In the genomic region with DNA sequence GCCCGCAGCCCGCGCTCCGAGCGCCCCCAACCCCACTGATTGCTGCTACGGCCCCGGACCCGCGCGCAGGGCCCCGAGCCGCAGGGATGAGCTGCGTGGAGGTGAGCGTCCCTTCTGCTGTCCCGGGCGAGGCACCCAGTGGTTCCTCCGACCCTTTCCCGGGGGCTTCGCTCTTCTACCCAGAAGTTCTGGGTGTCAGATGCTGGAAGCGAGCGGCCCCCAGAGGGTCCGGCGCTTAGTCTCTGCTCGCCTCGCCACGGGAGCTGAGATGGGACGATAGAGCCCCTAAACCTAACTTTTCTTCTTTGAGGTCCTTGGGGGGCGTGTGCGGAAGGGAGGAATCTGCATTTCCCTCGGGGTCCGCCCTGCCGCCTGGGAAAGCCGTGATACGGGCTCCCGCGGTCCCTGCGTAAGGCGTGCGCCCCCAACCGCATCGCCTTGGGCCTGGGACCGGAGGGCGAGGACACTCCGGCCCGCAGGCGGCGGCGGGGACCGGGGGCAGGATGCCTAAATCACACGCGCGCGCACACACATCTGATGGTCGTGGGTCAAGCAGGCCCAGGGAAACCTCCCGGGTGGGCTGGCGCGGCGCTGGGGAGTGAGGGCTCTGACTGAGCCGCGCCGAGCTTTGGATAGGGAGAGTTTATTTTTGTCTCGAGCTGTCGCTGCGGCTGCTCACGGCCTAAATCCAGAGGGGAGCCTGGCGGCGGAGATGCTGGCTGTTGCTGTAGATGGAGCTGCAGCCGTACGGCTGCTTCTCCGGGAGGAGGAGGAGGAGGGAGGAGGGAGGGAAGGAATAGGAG, we compare ENCODE assay signal across 8 mouse cellular contexts. TPM values are rescaled to one million over a fixed set of nuclear protein-coding genes. Genes with fewer than 3 reads are reported as not detected.
DNase-seq lines count a peak whose midpoint lies in the region; ATAC-seq and TF ChIP-seq lines count a peak whose summit lies in the region.

No protein-coding gene starts in this region.

- no peaks in the 10 kb centered on the region for H3K36me3 ChIP-seq in ES-E14 (ENCODE audit: control insufficient read depth, insufficient read depth, low read length, poor library complexity, severe bottlenecking)
- no peaks in the 10 kb centered on the region for H3K36me3 ChIP-seq in lung, embryonic 16.5 days (ENCODE audit: control insufficient read depth, insufficient read depth, low read length)

- WGBS in lung, embryonic 16.5 days: under 1% methylated on average over 54 of the region's 70 CpGs

- peak; percentile 34 for ATAC-seq in lung, embryonic 16.5 days (ENCODE audit: low read depth)
- ATAC-seq in granulocyte monocyte progenitor cell, adult 5-6 weeks (replicated peaks; ENCODE audit: poor library complexity, severe bottlenecking): no peak

- peak; percentile 25 for DNase-seq in ES-E14 (ENCODE audit: low read depth, low spot score)
- peak; percentile 71 for DNase-seq in cerebellum, adult 11-12 months
- DNase-seq in forelimb bud, embryonic 11.5 days (ENCODE audit: low read depth, low spot score): peak; percentile 59
- peak; percentile 77 for DNase-seq in heart, postnatal 4 days
- peak; percentile 58 to 67 for DNase-seq in layer of hippocampus, postnatal 10 days (ENCODE audit: low spot score in 2 of 2)
- peak; percentile 86 for DNase-seq in right cerebral cortex, adult 18-20 months

- peak overlapping the region; percentile 72 to 85 for H3K4me3 ChIP-seq in ES-E14 (ENCODE audit: insufficient read depth in 1 of 2, low read depth in 1 of 2, low read length in 2 of 2, poor library complexity in 1 of 2, severe bottlenecking in 1 of 2)
- H3K4me3 ChIP-seq in lung, embryonic 16.5 days (ENCODE audit: low read length): peak overlapping the region; percentile 76

- H3K9ac ChIP-seq in ES-E14 (ENCODE audit: insufficient read depth, low read depth, low read length, poor library complexity, severe bottlenecking): peak overlapping the region; percentile 72
- peak overlapping the region; percentile 83 for H3K9ac ChIP-seq in lung, embryonic 16.5 days (ENCODE audit: low read length)

- no peak overlapping the region for H3K27ac ChIP-seq in ES-E14 (ENCODE audit: insufficient read depth, low read depth, low read length, poor library complexity, severe bottlenecking)
- peak overlapping the region; percentile 93 for H3K27ac ChIP-seq in lung, embryonic 16.5 days (ENCODE audit: low read length)

- H3K4me1 ChIP-seq in ES-E14 (ENCODE audit: control insufficient read depth in 2 of 2, insufficient read depth in 2 of 2, low read length in 2 of 2, poor library complexity in 1 of 2): peaks cover 0 to 5% of the 10 kb centered on the region in 2 experiments; a peak in 1 of 4 replicates
- H3K4me1 ChIP-seq in lung, embryonic 16.5 days (replicated peaks; ENCODE audit: control insufficient read depth, insufficient read depth, low read length): peaks cover 12% of the 10 kb centered on the region; the same call in 1 of the 2 replicates

- peak overlapping the region; percentile 95 for H3K4me2 ChIP-seq in lung, embryonic 16.5 days (ENCODE audit: low read depth, low read length)

- no peaks in the 10 kb centered on the region for H3K27me3 ChIP-seq in lung, embryonic 16.5 days (ENCODE audit: control insufficient read depth, insufficient read depth, low read depth, low read length)

- in situ Hi-C loops in ES-E14 (cut with MboI; ENCODE audit: low sequenced_read_pairs in 2 of 2, unreplicated experiment in 2 of 2): no loop called here

- no peaks in the 10 kb centered on the region for H3K9me3 ChIP-seq in ES-E14 (ENCODE audit: control insufficient read depth, insufficient read depth, low read depth, low read length)
- no peaks in the 10 kb centered on the region for H3K9me3 ChIP-seq in lung, embryonic 16.5 days (ENCODE audit: control insufficient read depth, low read length)

TF ChIP-seq in ES-E14, 5 proteins besides CTCF, POLR2A, EP300 and RAD21:
- no peak for TF ChIP-seq HCFC1 (IDR thresholded peaks at IDR 0.05; ENCODE audit: borderline replicate concordance, insufficient read depth, low read length)
- TF ChIP-seq CHD2 (IDR thresholded peaks at IDR 0.05; ENCODE audit: low read depth, low read length): no peak
- no peak for TF ChIP-seq ZNF384 (IDR thresholded peaks at IDR 0.05; ENCODE audit: low read depth, low read length)
- TF ChIP-seq ZC3H11A (IDR thresholded peaks at IDR 0.05; ENCODE audit: borderline replicate concordance, low read depth, low read length): no peak
- no peak for TF ChIP-seq MAFK (IDR thresholded peaks at IDR 0.05; ENCODE audit: insufficient read depth, low read depth, low read length)

RNA-seq across cellular contexts. Expression of a gene that starts 0.6 kb away (rescaled TPM):
- 4.2 and 5.7 TPM in 2 replicates for total RNA-seq in ES-E14 (2012; rRNA removed)
- 10 to 100 TPM; 76.5 to 84.4 TPM for total RNA-seq in heart, postnatal 4 days (2021)
- total RNA-seq in layer of hippocampus, postnatal 10 days (2021): 10 to 100 TPM; 12.6 to 13.0 TPM
- polyA plus RNA-seq in lung, embryonic 16.5 days (2015; fragmentation: Nextera tagmentation; extraction: Ambion mirVana): 6.2 and 6.6 TPM in 2 replicates
- not detected in 2 replicates for total RNA-seq in granulocyte monocyte progenitor cell, adult 5-6 weeks (2014; fragmentation: Nextera tagmentation)
- not detected in 2 replicates for total RNA-seq in granulocyte monocyte progenitor cell, adult 5-6 weeks (2017)

RNA-seq across cellular contexts. Expression of a gene that starts 51.3 kb away (rescaled TPM):
- 6.6 and 10.5 TPM in 2 replicates for total RNA-seq in ES-E14 (2012; rRNA removed)
- total RNA-seq in heart, postnatal 4 days (2021): 10 to 100 TPM; 26.4 to 26.8 TPM
- total RNA-seq in layer of hippocampus, postnatal 10 days (2021): 10 to 100 TPM; 11.0 to 12.5 TPM
- 48.1 and 49.0 TPM in 2 replicates for polyA plus RNA-seq in lung, embryonic 16.5 days (2015; fragmentation: Nextera tagmentation; extraction: Ambion mirVana)
- total RNA-seq in granulocyte monocyte progenitor cell, adult 5-6 weeks (2014; fragmentation: Nextera tagmentation): 21.5 and 28.4 TPM in 2 replicates
- 21.2 and 22.3 TPM in 2 replicates for total RNA-seq in granulocyte monocyte progenitor cell, adult 5-6 weeks (2017)

Comparison
In these comparisons a context has a peak if more than half of its experiments do, and no peak if none do; other contexts are left out.
1. DNase-seq: peak in every context shown above with its lines; median percentile 86 in right cerebral cortex, adult 18-20 months; 77 in heart, postnatal 4 days; 71 in cerebellum, adult 11-12 months; 62 in layer of hippocampus, postnatal 10 days; 59 in forelimb bud, embryonic 11.5 days; 25 in ES-E14.
2. RNA of a gene that starts 0.6 kb away (total RNA-seq): 76.5 to 84.4 TPM in heart, postnatal 4 days; 12.6 to 13.0 TPM in layer of hippocampus, postnatal 10 days, 4.2 to 5.7 TPM in ES-E14 and not detected in granulocyte monocyte progenitor cell, adult 5-6 weeks; every median in the first group is over 4 times any median in the second.